Mouse (Mus musculus) heart, embryonic 12.5 days (tissue): ENCODE results near the gene Gpr27. TPM values are rescaled to one million over a fixed set of nuclear protein-coding genes. Genes with fewer than 3 reads are reported as not detected.

Experiments
- ATAC-seq: fragments of 200-750 bp; cut with Nextera tagmentation; 2 replicates; pipeline ENCODE4 v1.8.0; 2017; ENCODE audit warnings: moderate TSS enrichment, moderate library complexity; ENCODE audit not compliant: insufficient number of reproducible peaks, low FRiP score
- H3K27ac ChIP-seq: fragments of 300-500 bp; sonication (generic); 2 replicates; pipeline ENCODE4 v1.5.1; 2016; ENCODE audit warnings: mild to moderate bottlenecking, moderate library complexity; ENCODE audit not compliant: poor library complexity, severe bottlenecking
- H3K27me3 ChIP-seq: fragments of 300-500 bp; sonication (generic); replicated peaks from 2 replicates; pipeline ENCODE4 v1.6.1; 2016; ENCODE audit warnings: mild to moderate bottlenecking, moderate library complexity
- H3K36me3 ChIP-seq: fragments of 300-500 bp; sonication (generic); 2 replicates; pipeline ENCODE4 v1.6.1; 2016; ENCODE audit warnings: mild to moderate bottlenecking, moderate library complexity
- H3K4me1 ChIP-seq: fragments of 300-500 bp; sonication (generic); replicated peaks from 2 replicates; pipeline ENCODE4 v1.6.1; 2016; ENCODE audit warnings: mild to moderate bottlenecking
- H3K4me2 ChIP-seq: fragments of 300-500 bp; sonication (generic); 2 replicates; pipeline ENCODE4 v1.6.1; 2016; ENCODE audit warnings: mild to moderate bottlenecking, moderate library complexity
- H3K4me3 ChIP-seq: fragments of 300-500 bp; sonication (generic); 2 replicates; pipeline ENCODE4 v1.5.1; 2016; ENCODE audit warnings: mild to moderate bottlenecking
- H3K9ac ChIP-seq: fragments of 300-500 bp; sonication (generic); 2 replicates; pipeline ENCODE4 v1.6.1; 2016; ENCODE audit warnings: mild to moderate bottlenecking, moderate library complexity
- H3K9me3 ChIP-seq: fragments of 300-500 bp; sonication (generic); replicated peaks from 2 replicates; pipeline ENCODE4 v1.6.1; 2016; ENCODE audit warnings: mild to moderate bottlenecking, moderate library complexity
- WGBS: fragments of 180-500 bp; shearing (Covaris S2); methylation state at CpG from one replicate; pipeline ENCODE4 v1.1.7; 2016; 5-methylcytosine and 5-hydroxymethylcytosine counted together
- polyA plus RNA-seq: library from polyadenylated mRNA; unstranded; fragments of >200 nt; fragmentation: Nextera tagmentation; extraction: Ambion mirVana; gene quantifications from 2 replicates; pipeline ENCODE4 v1.2.1, GENCODE M21; 2016

Gpr27 gene
- polyA plus RNA-seq, 1 experiment from 2014 or later = 1.6 TPM

- Histone ChIP-seq H3K4me1 (no peaks in the 10 kb centered on the region), H3K27me3 (no peaks in the 10 kb centered on the region), H3K27ac (no peak overlapping the region), H3K4me3 (no peak overlapping the region), H3K9ac (no peak overlapping the region), H3K4me2 (no peak overlapping the region), H3K9me3 (no peaks in the 10 kb centered on the region), H3K36me3 (no peaks in the 10 kb centered on the region)
- no peak for ATAC-seq
- 75% methylated on average over 11 of the region's 11 CpGs for WGBS
Observed at GRCm38 (mm10) chr6:99678108-99678507, 14.4 kb upstream of the Gpr27 start.

DNA sequence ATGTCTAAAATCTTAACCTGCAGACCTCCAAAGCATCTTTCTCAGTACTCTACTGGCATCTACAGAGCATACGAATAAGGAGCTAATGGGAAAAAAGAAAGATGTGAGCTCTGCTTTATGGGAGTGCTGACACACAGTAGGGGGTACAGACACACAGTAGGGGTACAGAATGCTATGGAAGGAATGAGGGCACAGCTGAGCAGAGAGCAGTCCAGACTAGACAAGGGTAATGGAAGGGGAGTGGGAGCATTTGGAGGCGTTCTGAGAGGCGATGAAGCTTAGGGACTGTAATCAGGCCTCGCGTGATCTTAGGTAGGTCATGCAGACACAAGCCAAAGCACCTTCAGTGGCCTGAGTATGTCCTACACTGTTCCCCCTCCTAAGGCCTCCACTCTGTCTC lies 8.5 kb upstream of the Gpr27 start:
- 0 out of 2 replicates have a peak, but pooled peaks cover 2% of the 10 kb centered on the region for H3K9me3 ChIP-seq
- H3K9ac ChIP-seq = no peak overlapping the region
- H3K36me3 ChIP-seq = no peaks in the 10 kb centered on the region
- 82% methylated on average over 5 of the region's 5 CpGs for WGBS
- no peak for ATAC-seq
- no peak overlapping the region for H3K4me2 ChIP-seq
- no peak overlapping the region for H3K27ac ChIP-seq
- no peaks in the 10 kb centered on the region for H3K4me1 ChIP-seq
- H3K4me3 ChIP-seq = no peak overlapping the region
- H3K27me3 ChIP-seq = no peaks in the 10 kb centered on the region; the same call in 1 of the 2 replicates

DNA sequence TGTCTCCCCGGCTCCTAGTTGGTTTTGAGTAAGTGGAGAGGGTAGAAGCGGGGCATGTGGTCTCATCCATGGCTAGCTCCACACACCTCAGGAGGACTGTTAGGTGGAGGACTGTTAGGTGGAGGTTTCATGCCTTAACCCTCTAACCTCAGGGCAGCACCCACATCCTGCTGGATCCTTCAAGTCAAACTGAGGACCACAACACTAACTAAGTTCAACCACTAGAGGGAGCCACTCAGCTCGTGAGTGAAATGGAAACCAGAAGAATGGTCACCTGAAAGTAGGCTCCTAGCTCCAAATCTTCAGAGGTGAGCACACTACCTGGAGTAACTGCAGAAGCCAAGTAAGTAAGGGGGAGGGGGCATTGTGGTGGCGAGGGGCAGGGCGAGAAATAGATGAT lies 7.6 kb upstream of the Gpr27 start:
- Histone ChIP-seq H3K4me2 (no peak overlapping the region), H3K9ac (no peak overlapping the region), H3K27ac (no peak overlapping the region), H3K27me3 (peaks cover 5% of the 10 kb centered on the region), H3K4me3 (no peak overlapping the region), H3K36me3 (no peaks in the 10 kb centered on the region), H3K9me3 (0 out of 2 replicates have a peak, but pooled peaks cover 2% of the 10 kb centered on the region), H3K4me1 (no peaks in the 10 kb centered on the region)
- WGBS = 51% methylated on average over 5 of the region's 5 CpGs
- no peak for ATAC-seq

GRCm38 (mm10) chr6:99688513-99688912 lies 4.0 kb upstream of the Gpr27 start:
- Histone ChIP-seq H3K27me3 (peaks cover 41% of the 10 kb centered on the region), H3K36me3 (no peaks in the 10 kb centered on the region)

GRCm38 (mm10) chr6:99691666-99692205 lies 743 bp upstream of the Gpr27 start:
- Histone ChIP-seq H3K27ac (no peak overlapping the region), H3K9ac (peak overlapping the region; percentile 75), H3K9me3 (no peaks in the 10 kb centered on the region), H3K27me3 (peaks cover 73% of the 10 kb centered on the region), H3K4me1 (peaks cover 9% of the 10 kb centered on the region; the same call in 1 of the 2 replicates), H3K4me2 (peak overlapping the region; percentile 89), H3K36me3 (no peaks in the 10 kb centered on the region), H3K4me3 (peak overlapping the region; percentile 83)
- no peak for ATAC-seq
- 7% methylated on average over 25 of the region's 25 CpGs for WGBS

More at GRCm38 (mm10) chr6:99688513-99688912, 4.0 kb upstream of the Gpr27 start:
- H3K4me2 ChIP-seq = no peak overlapping the region
- WGBS = 62% methylated on average over 6 of the region's 6 CpGs
- no peak overlapping the region for H3K9ac ChIP-seq
- H3K9me3 ChIP-seq = 0 out of 2 replicates have a peak, but pooled peaks cover 2% of the 10 kb centered on the region
- no peak overlapping the region for H3K27ac ChIP-seq
- peaks cover 6% of the 10 kb centered on the region; the same call in 1 of the 2 replicates for H3K4me1 ChIP-seq
- H3K4me3 ChIP-seq = no peak overlapping the region
- ATAC-seq = no peak

DNA sequence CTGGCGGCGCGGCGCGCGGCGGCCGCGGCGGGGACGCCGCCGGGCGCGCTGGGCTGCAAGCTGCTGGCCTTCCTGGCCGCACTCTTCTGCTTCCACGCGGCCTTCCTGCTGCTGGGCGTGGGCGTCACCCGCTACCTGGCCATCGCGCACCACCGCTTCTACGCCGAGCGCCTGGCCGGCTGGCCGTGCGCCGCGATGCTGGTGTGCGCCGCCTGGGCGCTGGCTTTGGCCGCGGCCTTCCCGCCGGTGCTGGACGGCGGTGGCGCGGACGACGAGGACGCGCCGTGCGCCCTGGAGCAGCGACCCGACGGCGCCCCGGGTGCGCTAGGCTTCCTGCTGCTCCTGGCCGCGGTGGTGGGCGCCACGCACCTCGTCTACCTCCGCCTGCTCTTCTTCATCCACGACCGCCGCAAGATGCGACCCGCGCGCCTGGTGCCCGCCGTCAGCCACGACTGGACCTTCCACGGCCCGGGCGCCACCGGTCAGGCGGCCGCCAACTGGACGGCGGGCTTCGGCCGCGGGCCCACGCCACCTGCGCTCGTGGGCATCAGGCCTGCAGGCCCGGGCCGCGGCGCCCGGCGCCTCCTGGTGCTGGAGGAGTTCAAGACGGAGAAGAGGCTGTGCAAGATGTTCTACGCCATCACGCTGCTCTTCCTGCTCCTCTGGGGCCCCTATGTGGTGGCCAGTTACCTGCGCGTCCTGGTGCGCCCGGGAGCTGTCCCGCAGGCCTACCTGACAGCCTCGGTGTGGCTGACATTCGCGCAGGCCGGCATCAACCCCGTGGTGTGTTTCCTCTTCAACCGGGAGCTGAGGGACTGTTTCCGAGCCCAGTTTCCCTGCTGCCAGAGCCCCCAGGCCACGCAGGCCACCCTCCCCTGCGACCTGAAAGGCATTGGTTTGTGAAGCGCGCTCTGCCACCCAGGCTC lies 700 bp downstream of the Gpr27 start:
- Histone ChIP-seq H3K4me2 (peak overlapping the region; percentile 89), H3K4me1 (peaks cover 9% of the 10 kb centered on the region; the same call in 1 of the 2 replicates), H3K9ac (peak overlapping the region; percentile 75), H3K9me3 (no peaks in the 10 kb centered on the region), H3K4me3 (peak overlapping the region; percentile 83), H3K27me3 (peaks cover 86% of the 10 kb centered on the region), H3K27ac (no peak overlapping the region), H3K36me3 (no peaks in the 10 kb centered on the region)
- no peak for ATAC-seq
- WGBS = 1% methylated on average over 108 of the region's 110 CpGs

DNA sequence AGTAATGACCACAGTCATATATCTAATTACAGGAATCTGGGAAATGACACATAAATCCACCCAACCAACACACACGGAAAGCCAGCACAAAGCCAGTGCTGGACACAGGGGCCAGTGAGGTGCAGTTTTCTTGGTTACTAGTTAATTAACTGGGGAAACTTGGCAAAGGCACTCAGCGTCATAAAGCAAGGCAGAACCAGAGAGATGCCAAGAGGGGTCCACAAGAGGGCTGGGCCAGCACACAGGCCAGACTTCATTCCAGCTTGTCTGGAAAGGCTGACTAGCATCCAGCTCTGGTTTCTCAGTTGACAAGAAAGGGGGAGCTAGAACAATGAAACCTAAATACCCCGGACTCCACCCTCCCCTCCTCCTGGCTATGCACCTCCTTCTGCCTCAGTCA lies 8.0 kb downstream of the Gpr27 start:
- Histone ChIP-seq H3K36me3 (no peaks in the 10 kb centered on the region), H3K27ac (no peak overlapping the region), H3K4me2 (no peak overlapping the region), H3K9me3 (no peaks in the 10 kb centered on the region), H3K9ac (no peak overlapping the region), H3K4me1 (no peaks in the 10 kb centered on the region), H3K27me3 (peaks cover 34% of the 10 kb centered on the region), H3K4me3 (no peak overlapping the region)
- 67% methylated on average over 3 of the region's 3 CpGs for WGBS
- no peak for ATAC-seq

- ATAC-seq = no peak
- Histone ChIP-seq H3K36me3 (no peaks in the 10 kb centered on the region), H3K4me3 (no peak overlapping the region), H3K27ac (no peak overlapping the region), H3K27me3 (peaks cover 43% of the 10 kb centered on the region), H3K9ac (no peak overlapping the region), H3K4me2 (no peak overlapping the region), H3K4me1 (no peaks in the 10 kb centered on the region), H3K9me3 (no peaks in the 10 kb centered on the region)
- WGBS = 58% methylated on average over 11 of the region's 11 CpGs
Observed at GRCm38 (mm10) chr6:99711576-99712101, 19.2 kb downstream of the Gpr27 start.

- ATAC-seq = no peak
- Histone ChIP-seq H3K36me3 (no peaks in the 10 kb centered on the region), H3K27me3 (peaks cover 39% of the 10 kb centered on the region), H3K9ac (no peak overlapping the region), H3K4me2 (no peak overlapping the region), H3K4me1 (no peaks in the 10 kb centered on the region), H3K9me3 (no peaks in the 10 kb centered on the region), H3K4me3 (no peak overlapping the region), H3K27ac (no peak overlapping the region)
- 80% methylated on average over 5 of the region's 5 CpGs for WGBS
Observed at GRCm38 (mm10) chr6:99713256-99713655, 20.8 kb downstream of the Gpr27 start.

- Histone ChIP-seq H3K4me3 (no peak overlapping the region), H3K4me1 (no peaks in the 10 kb centered on the region), H3K9me3 (no peaks in the 10 kb centered on the region), H3K4me2 (no peak overlapping the region), H3K9ac (no peak overlapping the region), H3K36me3 (no peaks in the 10 kb centered on the region), H3K27me3 (peaks cover 35% of the 10 kb centered on the region), H3K27ac (no peak overlapping the region)
- ATAC-seq = no peak
- WGBS = 52% methylated on average over 6 of the region's 6 CpGs
Observed at GRCm38 (mm10) chr6:99715191-99715590, 22.7 kb downstream of the Gpr27 start.

- Histone ChIP-seq H3K4me3 (no peak overlapping the region), H3K27ac (no peak overlapping the region), H3K36me3 (no peaks in the 10 kb centered on the region), H3K4me2 (no peak overlapping the region), H3K9me3 (no peaks in the 10 kb centered on the region), H3K27me3 (peaks cover 35% of the 10 kb centered on the region), H3K9ac (no peak overlapping the region), H3K4me1 (no peaks in the 10 kb centered on the region)
- no peak for ATAC-seq
- WGBS = 66% methylated on average over 6 of the region's 6 CpGs
Observed at GRCm38 (mm10) chr6:99715913-99716312, 23.4 kb downstream of the Gpr27 start.
